Mouse (Mus musculus) heart, postnatal 0 days (tissue): ENCODE results near the gene Slc48a1. TPM values are rescaled to one million over a fixed set of nuclear protein-coding genes. Genes with fewer than 3 reads are reported as not detected.

Source experiments
- ATAC-seq: fragments of 200-750 bp; cut with Nextera tagmentation; 2 replicates; pipeline ENCODE4 v1.8.0; 2017; ENCODE audit warnings: low read depth, moderate number of reproducible peaks, moderate library complexity; ENCODE audit not compliant: insufficient read depth
- DNase-seq: peaks from one replicate; pipeline ENCODE4 v3.0.0-alpha.2; 2016; ENCODE audit warnings: low spot score
- H3K27ac ChIP-seq: fragments of 300-500 bp; sonication (generic); 2 replicates; pipeline ENCODE4 v1.5.1; 2014; ENCODE audit warnings: low read depth, mild to moderate bottlenecking
- H3K27me3 ChIP-seq: fragments of 300-500 bp; sonication (generic); 2 replicates; pipeline ENCODE4 v1.6.1; 2014; ENCODE audit warnings: low read length, mixed read lengths; ENCODE audit not compliant: control insufficient read depth, insufficient read depth
- H3K36me3 ChIP-seq: fragments of 300-500 bp; sonication (generic); replicated peaks from 2 replicates; pipeline ENCODE4 v1.6.1; 2014; ENCODE audit warnings: low read length, mixed read lengths; ENCODE audit not compliant: control insufficient read depth, insufficient read depth
- H3K4me1 ChIP-seq: fragments of 300-500 bp; sonication (generic); 2 replicates; pipeline ENCODE4 v1.6.1; 2014; ENCODE audit warnings: antibody characterized with exemption; ENCODE audit not compliant: control insufficient read depth, insufficient read depth
- H3K4me2 ChIP-seq: fragments of 300-500 bp; sonication (generic); 2 replicates; pipeline ENCODE4 v1.6.1; 2014; ENCODE audit warnings: low read depth, mild to moderate bottlenecking, low read length, moderate library complexity
- H3K4me3 ChIP-seq: fragments of 300-500 bp; sonication (generic); 2 replicates; pipeline ENCODE4 v1.5.1; 2014; ENCODE audit warnings: low read depth, low read length
- H3K9ac ChIP-seq: fragments of 300-500 bp; sonication (generic); replicated peaks from 2 replicates; pipeline ENCODE4 v1.6.1; 2014; ENCODE audit warnings: low read depth, low read length, mixed read lengths
- H3K9me3 ChIP-seq: fragments of 300-500 bp; sonication (generic); replicated peaks from 2 replicates; pipeline ENCODE4 v1.6.1; 2016; ENCODE audit warnings: low read length; ENCODE audit not compliant: control insufficient read depth
- CTCF ChIP-seq: IDR thresholded peaks from 2 replicates; pipeline ENCODE4 v1.5.1; 2016; ENCODE audit warnings: antibody characterized with exemption, control low read depth, low read depth
- EP300 ChIP-seq: IDR thresholded peaks from 2 replicates; pipeline ENCODE4 v1.6.1; 2016; ENCODE audit warnings: antibody characterized with exemption, low read depth
- WGBS: fragments of 180-500 bp; shearing (Covaris S2); extraction: QIAGEN DNeasy Blood & Tissue Kit; methylation state at CpG from one replicate; pipeline ENCODE4 v1.1.7; 2014; 5-methylcytosine and 5-hydroxymethylcytosine counted together
- polyA plus RNA-seq: library from polyadenylated mRNA; unstranded; fragments of >200 nt; fragmentation: Nextera tagmentation; extraction: Ambion mirVana; gene quantifications from 2 replicates; pipeline ENCODE4 v1.2.1, GENCODE M21; 2015
- total RNA-seq: library from RNA; depleted of rRNA; stranded (reverse); fragments of >200 nt; gene quantifications from 2 replicates; pipeline ENCODE4 v1.2.3, GENCODE M21; 2014; ENCODE audit warnings: low replicate concordance

Gene Slc48a1
- total and polyA plus RNA-seq, 2 experiments from 2014 or later: 76.1 to 92.1 TPM

- Histone ChIP-seq H3K27me3 (no peaks in the 10 kb centered on the region), H3K36me3 (no peaks in the 10 kb centered on the region), H3K27ac (peak overlapping the region; percentile 89), H3K4me1 (peaks cover 34% of the 10 kb centered on the region), H3K4me3 (no peak overlapping the region), H3K9ac (no peak overlapping the region), H3K4me2 (no peak overlapping the region), H3K9me3 (no peaks in the 10 kb centered on the region)
- TF ChIP-seq EP300 (no peak), CTCF (no peak)
- DNase-seq (no peak), ATAC-seq (peak; percentile 6; the same call in 1 of the 2 replicates)
- WGBS: 34% methylated on average over 5 of the region's 5 CpGs
Measured at GRCm38 (mm10) chr15:97773961-97774370, 4.4 kb upstream of the Slc48a1 start.

DNA sequence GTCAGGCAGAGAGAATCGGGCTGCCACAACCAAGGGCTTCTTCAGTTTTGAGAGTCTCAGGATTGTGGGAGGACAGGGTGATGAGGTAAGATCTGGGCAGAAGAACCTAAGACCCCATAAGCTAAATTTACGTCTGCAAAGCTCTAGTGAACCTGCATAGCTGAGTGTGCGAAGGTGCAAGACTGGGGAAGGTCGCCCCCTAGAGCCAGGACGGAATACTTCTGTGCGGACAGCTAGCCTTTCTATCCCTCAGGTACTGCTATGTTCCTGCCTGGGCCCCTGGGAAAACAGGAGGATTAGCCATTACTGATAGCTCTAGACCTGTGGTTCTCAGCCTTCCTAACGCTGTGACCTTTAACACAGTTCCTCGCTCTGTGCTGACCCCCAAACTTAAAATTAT lies 1.8 kb upstream of the Slc48a1 start:
- no peak for ATAC-seq
- TF ChIP-seq CTCF (peak; percentile 80), EP300 (no peak)
- Histone ChIP-seq H3K9ac (no peak overlapping the region), H3K4me2 (no peak overlapping the region), H3K4me1 (peaks cover 35% of the 10 kb centered on the region), H3K9me3 (no peaks in the 10 kb centered on the region), H3K36me3 (no peaks in the 10 kb centered on the region), H3K4me3 (no peak overlapping the region), H3K27ac (no peak overlapping the region), H3K27me3 (no peaks in the 10 kb centered on the region)
- WGBS: 7% methylated on average over 8 of the region's 8 CpGs
- no peak for DNase-seq

- Histone ChIP-seq H3K36me3 (no peaks in the 10 kb centered on the region), H3K4me2 (no peak overlapping the region), H3K4me1 (peaks cover 35% of the 10 kb centered on the region), H3K9ac (no peak overlapping the region), H3K4me3 (no peak overlapping the region), H3K27ac (no peak overlapping the region), H3K27me3 (no peaks in the 10 kb centered on the region), H3K9me3 (no peaks in the 10 kb centered on the region)
- DNase-seq (no peak), ATAC-seq (no peak)
- TF ChIP-seq CTCF (no peak), EP300 (no peak)
- WGBS: 82% methylated on average over 6 of the region's 6 CpGs
Measured at GRCm38 (mm10) chr15:97776919-97777318, 1.4 kb upstream of the Slc48a1 start.

GRCm38 (mm10) chr15:97779576-97779975 lies 1.3 kb downstream of the Slc48a1 start:
- Histone ChIP-seq H3K9me3 (no peaks in the 10 kb centered on the region), H3K4me3 (no peak overlapping the region), H3K36me3 (no peaks in the 10 kb centered on the region), H3K4me1 (peaks cover 22% of the 10 kb centered on the region), H3K27me3 (no peaks in the 10 kb centered on the region), H3K27ac (no peak overlapping the region), H3K4me2 (no peak overlapping the region), H3K9ac (no peak overlapping the region)
- TF ChIP-seq EP300 (no peak), CTCF (no peak)
- no peak for DNase-seq
- 85% methylated on average over 1 of the region's 1 CpGs for WGBS
- no peak for ATAC-seq

GRCm38 (mm10) chr15:97780611-97781031 lies 2.3 kb downstream of the Slc48a1 start:
- 82% methylated on average over 12 of the region's 12 CpGs for WGBS
- Histone ChIP-seq H3K27me3 (no peaks in the 10 kb centered on the region), H3K4me1 (peaks cover 26% of the 10 kb centered on the region), H3K36me3 (no peaks in the 10 kb centered on the region), H3K4me3 (no peak overlapping the region), H3K4me2 (no peak overlapping the region), H3K27ac (no peak overlapping the region), H3K9me3 (no peaks in the 10 kb centered on the region), H3K9ac (no peak overlapping the region)
- no peak for TF ChIP-seq CTCF
- no peak for TF ChIP-seq EP300
- DNase-seq (no peak), ATAC-seq (no peak)

DNA sequence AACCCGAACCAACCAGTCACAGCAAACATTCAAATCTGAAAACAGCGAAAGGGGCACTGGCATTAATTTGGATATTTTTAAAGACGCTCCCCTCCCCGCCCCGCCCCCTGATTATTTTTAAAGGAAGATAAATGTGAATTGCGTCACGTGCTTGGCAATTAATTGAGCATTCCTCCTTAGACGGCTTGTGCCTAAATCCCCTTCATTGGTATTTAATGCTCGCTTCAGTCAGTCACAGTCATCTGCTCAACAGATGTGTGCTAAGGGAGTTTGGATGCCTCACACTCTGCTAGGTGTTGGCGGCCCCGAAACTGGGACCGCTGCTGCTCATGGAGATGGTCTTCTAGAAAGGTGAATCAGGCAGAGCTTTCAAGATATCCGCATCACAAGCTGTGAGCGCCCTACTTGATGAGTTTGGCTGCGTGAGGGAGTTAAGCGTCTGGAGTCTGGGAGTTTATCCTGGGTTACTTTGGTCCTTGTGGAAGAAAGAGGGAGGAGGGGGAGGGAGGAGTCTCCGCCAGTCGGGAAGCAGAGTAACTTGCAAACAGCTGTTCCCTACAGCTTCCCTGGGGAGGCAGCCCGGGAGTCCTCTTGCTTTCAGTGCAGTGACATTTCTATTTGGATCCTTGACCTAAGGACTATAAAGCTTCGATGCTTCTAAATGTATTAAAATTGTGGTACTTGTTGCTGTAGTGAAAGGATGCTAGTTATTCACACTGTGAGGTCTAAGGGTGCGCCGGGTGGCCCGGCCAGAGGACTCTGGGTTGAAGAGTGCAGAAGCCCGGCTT lies 3.8 kb downstream of the Slc48a1 start:
- TF ChIP-seq EP300 (no peak), CTCF (no peak)
- no peaks in the 10 kb centered on the region for H3K9me3 ChIP-seq
- 13% methylated on average over 24 of the region's 24 CpGs for WGBS
- peaks cover 37% of the 10 kb centered on the region for H3K4me1 ChIP-seq
- ATAC-seq (no peak), DNase-seq (peak; percentile 71)
- peak overlapping the region; percentile 8; the same call in 1 of the 2 replicates for H3K9ac ChIP-seq
- peak overlapping the region; percentile 73 for H3K27ac ChIP-seq
- H3K36me3 ChIP-seq: no peaks in the 10 kb centered on the region
- peak overlapping the region; percentile 32 for H3K4me3 ChIP-seq
- peak overlapping the region; percentile 56 for H3K4me2 ChIP-seq
- H3K27me3 ChIP-seq: no peaks in the 10 kb centered on the region
